Mouse (Mus musculus): ENCODE measurements around the gene 4931422A03Rik. TPM values are rescaled to one million over a fixed set of nuclear protein-coding genes. Genes with fewer than 3 reads are reported as not detected.

Gene 4931422A03Rik
- polyA plus RNA-seq, 1 experiment from 2014 or later = 3.1 TPM

- Histone ChIP-seq H3K36me3 (no peaks in the 10 kb centered on the region), H3K27me3 (replicated peaks) (peaks cover 5% of the 10 kb centered on the region), H3K9me3 (no peaks in the 10 kb centered on the region), H3K4me2 (no peak overlapping the region), H3K4me1 (peaks cover 6% of the 10 kb centered on the region), H3K27ac (no peak overlapping the region), H3K9ac (no peak overlapping the region), H3K4me3 (replicated peaks) (no peak overlapping the region)
- 80% methylated on average over 3 of the region's 3 CpGs for whole genome bisulfite sequencing
- ATAC-seq (ENCODE audit: insufficient read depth, low FRiP score, low read depth) = no peak
Observed at GRCm38 (mm10) chr2:103965391-103965790, 62.8 kb downstream of the 4931422A03Rik start.

DNA sequence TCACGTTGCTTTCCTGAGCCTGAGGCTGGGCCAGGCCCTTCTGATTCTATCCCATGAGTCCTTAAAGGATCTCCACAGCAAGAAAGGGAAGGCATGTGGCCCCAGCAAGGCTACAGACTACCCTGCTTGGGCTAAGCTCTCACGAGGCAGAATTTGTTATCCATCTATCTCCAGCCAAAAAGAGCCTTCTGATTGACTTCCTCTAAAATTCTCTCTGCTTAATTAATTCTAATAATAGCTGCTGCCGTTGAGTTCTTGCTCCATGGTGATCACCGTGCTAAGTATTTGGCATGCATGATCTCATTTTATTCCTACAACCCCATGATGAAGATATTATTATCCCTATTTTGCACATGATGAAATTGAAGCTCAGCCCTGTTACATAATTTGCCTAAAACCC lies 65.8 kb downstream of the 4931422A03Rik start:
- no peak for ATAC-seq (ENCODE audit: insufficient read depth, low FRiP score, low read depth)
- H3K4me2 ChIP-seq = no peak overlapping the region
- H3K27me3 ChIP-seq (replicated peaks) = no peaks in the 10 kb centered on the region
- no peak overlapping the region for H3K9ac ChIP-seq
- H3K36me3 ChIP-seq = no peaks in the 10 kb centered on the region
- WGBS = 69% methylated on average over 4 of the region's 4 CpGs
- H3K27ac ChIP-seq = no peak overlapping the region
- H3K4me3 ChIP-seq (replicated peaks) = no peak overlapping the region
- no peaks in the 10 kb centered on the region for H3K4me1 ChIP-seq
- no peaks in the 10 kb centered on the region for H3K9me3 ChIP-seq

DNA sequence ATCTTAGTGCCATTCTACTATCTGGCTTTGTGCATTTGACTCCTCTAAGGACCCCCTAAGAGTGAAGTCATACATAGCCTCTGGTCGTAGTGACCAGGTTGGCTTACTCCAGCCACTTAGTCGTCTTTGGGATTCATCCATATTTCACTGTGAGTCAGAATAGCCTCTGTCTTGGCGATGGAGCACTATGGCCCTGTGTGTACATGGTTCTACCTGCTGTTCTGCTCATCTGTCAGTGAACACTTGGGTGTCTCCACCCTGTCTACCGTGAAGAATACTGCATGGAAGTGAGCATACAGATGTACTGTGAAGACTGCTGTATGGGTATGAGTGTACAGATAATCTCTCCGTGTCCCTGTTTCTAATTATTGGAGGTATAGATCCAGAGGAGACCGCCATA lies 68.6 kb downstream of the 4931422A03Rik start:
- no peaks in the 10 kb centered on the region for H3K36me3 ChIP-seq
- ATAC-seq (ENCODE audit: insufficient read depth, low FRiP score, low read depth) = no peak
- no peak overlapping the region for H3K9ac ChIP-seq
- no peaks in the 10 kb centered on the region for H3K27me3 ChIP-seq (replicated peaks)
- no peaks in the 10 kb centered on the region for H3K4me1 ChIP-seq
- H3K4me2 ChIP-seq = no peak overlapping the region
- no peaks in the 10 kb centered on the region for H3K9me3 ChIP-seq
- H3K27ac ChIP-seq = no peak overlapping the region
- no peak overlapping the region for H3K4me3 ChIP-seq (replicated peaks)
- 84% methylated on average over 6 of the region's 6 CpGs for WGBS

- H3K27me3 ChIP-seq (replicated peaks) = no peaks in the 10 kb centered on the region
- no peaks in the 10 kb centered on the region for H3K4me1 ChIP-seq
- ATAC-seq (ENCODE audit: insufficient read depth, low FRiP score, low read depth) = no peak
- no peak overlapping the region for H3K9ac ChIP-seq
- no peak overlapping the region for H3K4me2 ChIP-seq
- WGBS = 84% methylated on average over 5 of the region's 5 CpGs
- no peak overlapping the region for H3K27ac ChIP-seq
- H3K9me3 ChIP-seq = no peaks in the 10 kb centered on the region
- H3K36me3 ChIP-seq = no peaks in the 10 kb centered on the region
- H3K4me3 ChIP-seq (replicated peaks) = no peak overlapping the region
Observed at GRCm38 (mm10) chr2:103959066-103959465, 69.1 kb downstream of the 4931422A03Rik start.

DNA sequence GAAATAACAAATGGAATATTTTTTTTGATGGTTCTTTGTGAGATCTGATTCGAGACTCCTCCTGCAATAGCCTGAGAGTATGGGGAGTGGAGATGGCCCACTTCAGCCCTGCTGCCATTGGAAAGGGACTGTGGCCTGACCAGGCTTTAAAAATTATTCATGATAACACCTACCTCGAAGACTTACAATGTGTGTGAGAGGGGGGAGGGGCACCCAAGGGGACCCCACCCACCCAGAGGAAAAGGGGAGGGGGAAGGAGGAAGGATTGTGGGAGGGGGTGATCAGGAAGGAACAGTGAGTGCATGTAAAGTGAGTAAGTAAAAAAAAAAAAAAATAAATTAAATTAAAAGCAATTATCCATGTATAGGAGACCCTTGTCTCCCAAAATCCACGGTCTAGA lies 69.5 kb downstream of the 4931422A03Rik start:
- ATAC-seq (ENCODE audit: insufficient read depth, low FRiP score, low read depth) = no peak; the same call in 1 of the 2 replicates
- no peaks in the 10 kb centered on the region for H3K27me3 ChIP-seq (replicated peaks)
- H3K9me3 ChIP-seq = no peaks in the 10 kb centered on the region
- H3K9ac ChIP-seq = no peak overlapping the region
- no peaks in the 10 kb centered on the region for H3K36me3 ChIP-seq
- H3K4me1 ChIP-seq = no peaks in the 10 kb centered on the region
- no peak overlapping the region for H3K4me2 ChIP-seq
- H3K27ac ChIP-seq = no peak overlapping the region
- 54% methylated on average over 3 of the region's 3 CpGs for WGBS
- no peak overlapping the region for H3K4me3 ChIP-seq (replicated peaks)

- WGBS = 51% methylated on average over 10 of the region's 10 CpGs
- H3K27ac ChIP-seq = no peak within 1 kb of the TSS
- ATAC-seq (ENCODE audit: insufficient read depth, low FRiP score, low read depth) = peak; percentile 61
Observed at GRCm38 (mm10) chr2:103957649-103958546, 70.3 kb downstream of the 4931422A03Rik start, which contains the start of gene Lmo2. Gene Lmo2 (plus strand): TSS chr2:103957986.

DNA sequence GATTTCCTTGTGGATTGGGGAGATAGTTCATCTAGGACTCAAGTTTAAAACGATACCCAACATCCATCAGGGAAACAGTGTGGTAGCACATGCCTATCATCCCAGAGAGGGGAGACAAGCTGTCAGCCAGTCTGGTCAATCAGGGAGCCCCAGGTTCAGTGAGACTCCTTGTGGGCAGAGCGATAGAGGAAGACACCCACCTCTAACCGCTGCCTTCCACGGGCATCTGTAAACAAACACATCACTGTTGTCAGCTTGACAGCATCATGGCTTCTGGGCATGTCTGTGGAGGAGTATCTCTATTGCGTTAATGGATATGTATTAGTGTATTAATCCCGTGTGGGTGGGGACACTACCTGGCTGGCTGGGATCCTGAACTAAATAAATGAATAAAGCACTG lies 71.3 kb downstream of the 4931422A03Rik start:
- 76% methylated on average over 6 of the region's 6 CpGs for WGBS
- Histone ChIP-seq H3K27ac (no peak overlapping the region), H3K36me3 (no peaks in the 10 kb centered on the region), H3K27me3 (replicated peaks) (no peaks in the 10 kb centered on the region), H3K9ac (no peak overlapping the region), H3K4me3 (replicated peaks) (no peak overlapping the region), H3K4me2 (no peak overlapping the region), H3K9me3 (no peaks in the 10 kb centered on the region), H3K4me1 (no peaks in the 10 kb centered on the region)
- peak; percentile 90; the same call in 1 of the 2 replicates for ATAC-seq (ENCODE audit: insufficient read depth, low FRiP score, low read depth)

More at GRCm38 (mm10) chr2:103957649-103958546, 70.3 kb downstream of the 4931422A03Rik start, which contains the start of gene Lmo2:
- Histone ChIP-seq H3K4me2 (no peak within 1 kb of the TSS), H3K9ac (no peak within 1 kb of the TSS), H3K4me1 (no peaks in the 10 kb centered on the region), H3K36me3 (no peaks in the 10 kb centered on the region), H3K4me3 (replicated peaks) (no peak within 1 kb of the TSS), H3K27me3 (replicated peaks) (no peaks in the 10 kb centered on the region), H3K9me3 (no peaks in the 10 kb centered on the region)

DNA sequence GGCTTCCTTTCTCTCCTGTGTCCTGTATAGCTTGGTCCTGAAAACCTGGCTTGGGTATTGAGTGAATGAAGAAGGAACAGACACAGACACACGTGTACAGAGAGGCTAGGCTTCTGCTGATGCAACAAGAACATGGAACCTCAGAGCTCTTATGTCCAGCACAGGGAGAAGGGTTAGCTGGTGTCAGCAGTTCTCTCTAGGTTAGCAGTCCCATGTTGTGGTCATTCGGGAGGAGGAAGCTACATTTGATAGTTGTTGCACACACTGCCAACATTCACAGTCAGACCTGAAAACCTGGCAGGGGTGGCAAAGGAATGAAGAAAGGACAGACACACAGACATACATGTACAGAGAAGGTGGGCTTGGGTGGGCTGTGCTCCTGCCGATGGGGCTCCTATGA lies 72.4 kb downstream of the 4931422A03Rik start:
- WGBS = 76% methylated on average over 3 of the region's 3 CpGs
- ATAC-seq (ENCODE audit: insufficient read depth, low FRiP score, low read depth) = no peak
- Histone ChIP-seq H3K36me3 (no peaks in the 10 kb centered on the region), H3K4me1 (no peaks in the 10 kb centered on the region), H3K9me3 (no peaks in the 10 kb centered on the region), H3K27me3 (replicated peaks) (no peaks in the 10 kb centered on the region), H3K27ac (no peak overlapping the region), H3K4me3 (replicated peaks) (no peak overlapping the region), H3K9ac (no peak overlapping the region), H3K4me2 (no peak overlapping the region)

DNA sequence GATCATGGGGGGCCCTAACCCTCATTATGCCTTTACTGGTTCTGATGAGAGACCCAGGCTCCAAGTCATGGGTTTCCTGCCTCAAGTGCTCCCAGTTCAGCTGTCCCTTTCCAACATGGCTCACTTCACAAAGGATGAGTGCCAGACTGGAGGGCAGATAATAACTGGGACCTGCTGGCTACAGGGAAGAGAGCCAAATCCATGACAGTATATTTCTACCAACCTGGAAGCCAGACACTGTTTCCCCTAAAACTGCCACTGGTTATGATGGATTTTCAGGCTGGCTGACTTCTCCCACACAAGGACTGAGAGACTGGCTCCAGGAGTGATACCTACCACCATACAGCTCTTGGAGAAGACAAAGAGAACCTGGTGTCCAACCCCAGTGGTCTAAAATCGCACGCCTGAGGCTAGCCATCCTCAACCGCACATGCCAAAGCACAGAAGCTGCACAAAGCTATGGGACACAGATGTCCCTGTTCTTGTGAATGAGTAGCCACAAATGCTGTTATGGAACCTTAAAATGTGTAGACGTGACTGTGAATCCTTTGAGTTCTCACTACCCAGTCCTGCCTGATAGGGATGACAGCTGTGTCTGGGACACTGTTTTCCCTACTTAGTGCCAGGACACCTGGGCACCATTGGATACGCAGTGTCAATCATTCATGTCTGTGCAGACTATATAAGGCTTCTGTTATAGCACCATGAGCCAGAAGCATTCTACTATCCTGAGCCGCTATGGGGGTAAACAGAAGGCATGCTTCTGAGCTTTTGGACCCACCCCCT lies 74.9 kb downstream of the 4931422A03Rik start:
- Histone ChIP-seq H3K9ac (no peak overlapping the region), H3K27me3 (replicated peaks) (no peaks in the 10 kb centered on the region), H3K27ac (no peak overlapping the region), H3K9me3 (no peaks in the 10 kb centered on the region), H3K36me3 (no peaks in the 10 kb centered on the region), H3K4me3 (replicated peaks) (no peak overlapping the region), H3K4me1 (no peaks in the 10 kb centered on the region), H3K4me2 (no peak overlapping the region)
- 87% methylated on average over 6 of the region's 6 CpGs for WGBS
- ATAC-seq (ENCODE audit: insufficient read depth, low FRiP score, low read depth) = no peak

- no peak overlapping the region for H3K4me3 ChIP-seq (replicated peaks)
Observed at GRCm38 (mm10) chr2:103947982-103948655, 80.0 kb downstream of the 4931422A03Rik start.

GRCm38 (mm10) chr2:103946892-103947291 lies 81.3 kb downstream of the 4931422A03Rik start:
- WGBS = 74% methylated on average over 8 of the region's 8 CpGs
- Histone ChIP-seq H3K36me3 (no peaks in the 10 kb centered on the region), H3K27ac (no peak overlapping the region), H3K27me3 (replicated peaks) (no peaks in the 10 kb centered on the region), H3K4me2 (no peak overlapping the region), H3K4me3 (replicated peaks) (no peak overlapping the region), H3K9me3 (no peaks in the 10 kb centered on the region), H3K9ac (no peak overlapping the region), H3K4me1 (no peaks in the 10 kb centered on the region)
- no peak for ATAC-seq (ENCODE audit: insufficient read depth, low FRiP score, low read depth)

More at GRCm38 (mm10) chr2:103947982-103948655, 80.0 kb downstream of the 4931422A03Rik start:
- no peaks in the 10 kb centered on the region for H3K36me3 ChIP-seq
- H3K4me1 ChIP-seq = no peaks in the 10 kb centered on the region
- no peak for ATAC-seq (ENCODE audit: insufficient read depth, low FRiP score, low read depth)
- H3K9ac ChIP-seq = no peak overlapping the region
- no peaks in the 10 kb centered on the region for H3K27me3 ChIP-seq (replicated peaks)
- H3K4me2 ChIP-seq = no peak overlapping the region
- H3K9me3 ChIP-seq = no peaks in the 10 kb centered on the region
- 52% methylated on average over 8 of the region's 8 CpGs for WGBS
- H3K27ac ChIP-seq = no peak overlapping the region
